Mouse (Mus musculus) megakaryocyte, embryonic 14.5 days (primary cell): ENCODE measurements around the gene Wtap.

Source experiments
- FLI1 ChIP-seq: IDR thresholded peaks from 2 replicates; pipeline ENCODE4 v1.6.1; 2012; ENCODE audit warnings: low read length, inconsistent platforms, mixed read lengths
- GATA1 ChIP-seq: IDR thresholded peaks from 3 replicates; pipeline ENCODE4 v1.6.1; 2012; ENCODE audit warnings: mixed read lengths, low read length, inconsistent platforms, borderline replicate concordance

DNA sequence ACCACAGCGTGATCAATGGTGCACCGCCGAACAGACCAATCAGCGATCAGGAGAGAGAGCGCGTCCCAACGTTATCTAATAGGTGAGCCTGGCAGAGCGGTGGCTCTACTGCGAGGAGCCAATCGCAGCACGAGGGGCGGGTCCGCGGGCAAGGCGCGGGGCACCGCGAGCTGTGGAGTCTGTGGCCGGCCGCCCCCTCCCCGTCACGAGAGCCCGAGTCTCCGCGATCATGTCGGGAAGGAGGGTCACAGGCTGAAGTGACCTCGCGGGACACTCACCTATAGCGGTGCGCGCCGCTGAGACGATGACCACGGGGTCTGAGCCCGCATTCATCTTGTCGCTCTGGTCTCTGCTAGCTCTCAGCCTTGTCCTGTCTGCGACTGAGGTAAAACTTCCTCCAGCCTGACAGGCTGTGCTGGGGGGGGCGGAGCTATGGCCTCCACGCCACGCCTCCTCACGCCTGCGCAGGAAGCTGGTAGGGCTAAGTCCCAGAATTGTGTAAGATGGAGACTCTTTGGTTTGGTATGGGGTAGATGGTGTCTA lies 33.6 kb downstream of the Wtap start, which contains the start of gene Acat2:
- TF ChIP-seq GATA1 (no peak), FLI1 (no peak)
